Mouse (Mus musculus): ENCODE results near the gene Sesn1.

DNA sequence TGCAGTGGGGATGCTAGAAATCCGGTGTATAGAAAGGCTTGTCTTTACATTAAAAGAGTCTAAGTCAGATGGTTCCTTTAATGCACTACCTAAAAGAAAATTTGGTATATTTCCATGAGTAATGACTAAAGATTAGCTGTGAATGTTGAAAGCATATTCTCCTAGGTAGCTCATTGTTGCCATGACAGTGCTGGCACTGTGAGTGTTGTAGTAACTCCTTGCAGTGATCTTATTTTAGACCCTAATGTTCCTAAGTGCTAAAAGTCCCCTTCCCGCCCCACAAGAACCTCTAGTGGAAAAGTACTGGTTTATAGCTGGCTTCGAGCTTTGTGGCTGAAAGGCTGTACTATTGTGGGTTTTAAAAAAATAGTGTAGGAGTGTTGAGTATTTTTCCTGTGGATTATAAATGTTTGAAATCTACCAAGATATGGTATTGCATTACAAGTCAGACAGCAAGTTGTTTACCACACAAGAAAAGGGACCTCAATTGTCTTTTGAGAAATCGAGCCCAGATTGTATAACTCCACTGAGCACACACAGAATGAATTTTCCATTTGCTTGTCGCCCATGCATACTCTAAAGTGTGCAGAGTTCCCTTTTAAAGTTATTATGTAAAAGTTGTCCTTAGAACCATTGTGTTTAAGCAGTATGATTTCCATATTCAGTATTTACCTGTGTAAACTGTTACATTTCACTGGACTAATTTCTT, 13.0 kb downstream of the Sesn1 start:
- no peak for TF ChIP-seq POLR2A (IDR thresholded peaks at IDR 0.05; ENCODE audit: low read depth, low read length)
- TF ChIP-seq CTCF (IDR thresholded peaks at IDR 0.05; ENCODE audit: extremely low read depth, insufficient read depth, insufficient read length, insufficient replicate concordance) = no peak

All from spleen, adult 2 months (tissue).